ENCODE assay signal across 11 mouse cellular contexts in the genomic region with DNA sequence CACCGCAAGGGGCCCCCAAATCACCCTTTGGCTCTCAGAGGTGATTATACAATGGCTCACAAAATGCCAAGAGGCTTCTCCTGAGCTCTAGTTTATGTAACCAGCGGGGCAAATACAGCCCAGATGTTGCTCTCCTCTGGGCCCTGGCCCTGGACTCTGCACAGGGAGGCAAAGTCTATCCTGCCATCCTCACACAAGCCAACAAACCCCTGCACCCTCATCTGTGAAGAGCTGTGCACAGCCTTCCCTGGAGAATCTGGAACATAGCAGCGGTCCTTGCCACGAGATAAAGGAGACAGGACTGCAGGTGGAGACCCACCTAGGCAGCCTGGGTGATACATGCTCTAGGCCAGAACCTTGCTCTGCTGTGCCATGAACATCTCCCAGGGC. TPM values are rescaled to one million over a fixed set of nuclear protein-coding genes. Genes with fewer than 3 reads are reported as not detected.
DNase-seq lines count a peak whose midpoint lies in the region; ATAC-seq lines count a peak whose summit lies in the region.
"Had no signal": no experiment of that assay in that cellular context is flagged by ENCODE, and none has a peak within 500 bp of the region (broad histone marks: within the 10 kb centered on the region; RNA-seq: fewer than 3 reads in every experiment).

No protein-coding gene starts in this region.

- H3K9ac ChIP-seq in hindbrain, embryonic 11.5 days (ENCODE audit: low read depth, low read length): no peak overlapping the region
- H3K9ac ChIP-seq in hindbrain, embryonic 14.5 days: no peak overlapping the region; the same call in 1 of the 2 replicates
- peak overlapping the region; percentile 15; the same call in 1 of the 2 replicates for H3K9ac ChIP-seq in hindbrain, embryonic 13.5 days
- H3K9ac ChIP-seq in neural tube, embryonic 13.5 days: peak overlapping the region; percentile 32; the same call in 1 of the 2 replicates
- H3K9ac ChIP-seq: lung, embryonic 15.5 days had no signal

- intact Hi-C loops in left cerebral cortex, postnatal 14 days (cut with DNase I): loop anchor here (10.0 kb wide), 1 partner anchor 230 kb away; no protein-coding TSS in a partner anchor

- DNase-seq in hindbrain, embryonic 11.5 days (ENCODE audit: low spot score): peak; percentile 7
- no peak for DNase-seq in hindbrain, embryonic 14.5 days (ENCODE audit: low spot score)
- peak; percentile 79 for DNase-seq in kidney, postnatal 14 days
- no peak for DNase-seq in left cerebral cortex, postnatal 14 days (ENCODE audit: low spot score in 2 of 2)
- DNase-seq in retina, postnatal 1 day: no peak
- DNase-seq in heart, adult 9 months (ENCODE audit: low spot score in 2 of 2): no peak
- DNase-seq: right cerebral cortex, postnatal 4 days; thymus, postnatal 14 days had no signal

- H3K9me3 ChIP-seq in hindbrain, embryonic 11.5 days (ENCODE audit: control insufficient read depth, low read length): no peaks in the 10 kb centered on the region
- no peaks in the 10 kb centered on the region for H3K9me3 ChIP-seq in hindbrain, embryonic 14.5 days (ENCODE audit: control insufficient read depth, low read length)
- no peaks in the 10 kb centered on the region for H3K9me3 ChIP-seq in hindbrain, embryonic 13.5 days
- no peaks in the 10 kb centered on the region for H3K9me3 ChIP-seq in neural tube, embryonic 13.5 days
- H3K9me3 ChIP-seq: lung, embryonic 15.5 days had no signal

- 0 out of 2 replicates have a peak overlapping the region, but pooled peaks have one; percentile 45 for H3K27ac ChIP-seq in hindbrain, embryonic 11.5 days (ENCODE audit: low read depth, low read length)
- no peak overlapping the region for H3K27ac ChIP-seq in hindbrain, embryonic 14.5 days
- H3K27ac ChIP-seq in hindbrain, embryonic 13.5 days: peak overlapping the region; percentile 53
- 0 out of 2 replicates have a peak overlapping the region, but pooled peaks have one; percentile 18 for H3K27ac ChIP-seq in neural tube, embryonic 13.5 days (replicated peaks)
- H3K27ac ChIP-seq: lung, embryonic 15.5 days had no signal

- 47% methylated on average over 4 of the region's 4 CpGs for WGBS in hindbrain, embryonic 11.5 days
- 47% methylated on average over 4 of the region's 4 CpGs for WGBS in hindbrain, embryonic 14.5 days
- 52% methylated on average over 4 of the region's 4 CpGs for WGBS in hindbrain, embryonic 13.5 days
- 38% methylated on average over 4 of the region's 4 CpGs for WGBS in neural tube, embryonic 13.5 days

- H3K27me3 ChIP-seq in hindbrain, embryonic 11.5 days (ENCODE audit: control insufficient read depth, insufficient read depth, low read length): no peaks in the 10 kb centered on the region
- no peaks in the 10 kb centered on the region for H3K27me3 ChIP-seq in hindbrain, embryonic 14.5 days (ENCODE audit: control insufficient read depth, insufficient read depth, low read length)
- no peaks in the 10 kb centered on the region for H3K27me3 ChIP-seq in hindbrain, embryonic 13.5 days
- H3K27me3 ChIP-seq in neural tube, embryonic 13.5 days: no peaks in the 10 kb centered on the region
- H3K27me3 ChIP-seq: lung, embryonic 15.5 days had no signal

- no peak overlapping the region for H3K4me3 ChIP-seq in hindbrain, embryonic 11.5 days (ENCODE audit: low read depth, low read length)
- no peak overlapping the region for H3K4me3 ChIP-seq in hindbrain, embryonic 14.5 days (replicated peaks; ENCODE audit: low read length)
- H3K4me3 ChIP-seq in hindbrain, embryonic 13.5 days: no peak overlapping the region
- H3K4me3 ChIP-seq in neural tube, embryonic 13.5 days: no peak overlapping the region
- H3K4me3 ChIP-seq: lung, embryonic 15.5 days had no signal

- H3K4me2 ChIP-seq in hindbrain, embryonic 11.5 days (replicated peaks; ENCODE audit: low read depth, low read length): no peak overlapping the region
- H3K4me2 ChIP-seq in hindbrain, embryonic 14.5 days (replicated peaks): no peak overlapping the region
- H3K4me2 ChIP-seq in hindbrain, embryonic 13.5 days: no peak overlapping the region
- H3K4me2 ChIP-seq in neural tube, embryonic 13.5 days: no peak overlapping the region
- H3K4me2 ChIP-seq: lung, embryonic 15.5 days had no signal

- no peaks in the 10 kb centered on the region for H3K36me3 ChIP-seq in hindbrain, embryonic 11.5 days (ENCODE audit: control insufficient read depth, insufficient read depth, low read length)
- H3K36me3 ChIP-seq in hindbrain, embryonic 14.5 days (replicated peaks; ENCODE audit: control insufficient read depth, insufficient read depth): peaks cover 28% of the 10 kb centered on the region
- H3K36me3 ChIP-seq in hindbrain, embryonic 13.5 days: peaks cover 27% of the 10 kb centered on the region
- H3K36me3 ChIP-seq in neural tube, embryonic 13.5 days: peaks cover 26% of the 10 kb centered on the region

- no peak for ATAC-seq in hindbrain, embryonic 11.5 days (ENCODE audit: low FRiP score)
- no peak for ATAC-seq in hindbrain, embryonic 14.5 days (ENCODE audit: low FRiP score)
- ATAC-seq in hindbrain, embryonic 13.5 days (ENCODE audit: low FRiP score): no peak
- ATAC-seq in neural tube, embryonic 13.5 days (ENCODE audit: low read depth): no peak

- H3K4me1 ChIP-seq in hindbrain, embryonic 11.5 days (replicated peaks; ENCODE audit: control insufficient read depth, insufficient read depth, low read length): peaks cover 16% of the 10 kb centered on the region
- peaks cover 50% of the 10 kb centered on the region for H3K4me1 ChIP-seq in hindbrain, embryonic 14.5 days (replicated peaks; ENCODE audit: control insufficient read depth, insufficient read depth, low read length)
- peaks cover 67% of the 10 kb centered on the region for H3K4me1 ChIP-seq in hindbrain, embryonic 13.5 days (replicated peaks)
- H3K4me1 ChIP-seq in neural tube, embryonic 13.5 days (replicated peaks): peaks cover 74% of the 10 kb centered on the region

RNA-seq across cellular contexts. Expression of a gene that starts 6.2 kb away (rescaled TPM):
- 6.7 and 9.1 TPM in 2 replicates for polyA plus RNA-seq in hindbrain, embryonic 11.5 days (2014; fragmentation: Nextera tagmentation; extraction: Ambion mirVana)
- polyA plus RNA-seq in hindbrain, embryonic 14.5 days (2014; fragmentation: Nextera tagmentation; extraction: Ambion mirVana): 9.5 and 11.7 TPM in 2 replicates
- polyA plus RNA-seq in hindbrain, embryonic 13.5 days (2015; fragmentation: Nextera tagmentation; extraction: Ambion mirVana): 9.1 and 10.3 TPM in 2 replicates
- polyA plus RNA-seq in neural tube, embryonic 13.5 days (2015; fragmentation: Nextera tagmentation; extraction: Ambion mirVana): 6.9 and 8.1 TPM in 2 replicates
- 1 to 10 TPM; 4.4 to 4.5 TPM for total RNA-seq in left cerebral cortex, postnatal 14 days (2021)

RNA-seq across cellular contexts. Expression of a gene that starts 33.9 kb away (rescaled TPM):
- 16.9 and 17.5 TPM in 2 replicates for polyA plus RNA-seq in hindbrain, embryonic 11.5 days (2014; fragmentation: Nextera tagmentation; extraction: Ambion mirVana)
- 27.1 and 27.4 TPM in 2 replicates for polyA plus RNA-seq in hindbrain, embryonic 14.5 days (2014; fragmentation: Nextera tagmentation; extraction: Ambion mirVana)
- 16.6 and 18.3 TPM in 2 replicates for polyA plus RNA-seq in hindbrain, embryonic 13.5 days (2015; fragmentation: Nextera tagmentation; extraction: Ambion mirVana)
- polyA plus RNA-seq in neural tube, embryonic 13.5 days (2015; fragmentation: Nextera tagmentation; extraction: Ambion mirVana): 20.5 and 20.7 TPM in 2 replicates
- 10 to 100 TPM; 17.2 to 17.5 TPM for total RNA-seq in left cerebral cortex, postnatal 14 days (2021)

Comparison
In these comparisons a context has a peak if more than half of its experiments do, and no peak if none do; other contexts are left out.
1. DNase-seq: peak in hindbrain, embryonic 11.5 days (single experiment) and kidney, postnatal 14 days (single experiment); none in hindbrain, embryonic 14.5 days (single experiment), left cerebral cortex, postnatal 14 days (0 of 2), retina, postnatal 1 day (single experiment) and heart, adult 9 months (0 of 2).
2. H3K9ac ChIP-seq: peak in hindbrain, embryonic 13.5 days (single experiment) and neural tube, embryonic 13.5 days (single experiment); none in hindbrain, embryonic 11.5 days (single experiment) and hindbrain, embryonic 14.5 days (single experiment).